Mouse (Mus musculus) MEL (cell line): Measurements from ENCODE around the gene Erlin1.

Experiments
- CTCF ChIP-seq, 3 experiments: IDR thresholded peaks in 2 of 3; conservative IDR thresholded peaks in 1 of 3; 2 replicates each; pipeline ENCODE4 v1.5.1; 2011 to 2012; ENCODE audit warnings: low read length in 3 of 3, low read depth in 2 of 3, mild to moderate bottlenecking in 2 of 3, improper control_type of control experiment in 1 of 3, inconsistent platforms in 1 of 3, mixed read lengths in 1 of 3, moderate library complexity in 1 of 3; ENCODE audit not compliant: control insufficient read depth in 1 of 3, insufficient read depth in 1 of 3, poor library complexity in 1 of 3, severe bottlenecking in 1 of 3
- E2F4 ChIP-seq: IDR thresholded peaks from 2 replicates; pipeline ENCODE4 v1.6.1; 2011; ENCODE audit warnings: low read depth, low read length, improper control_type of control experiment, borderline replicate concordance
- ELF1 ChIP-seq: IDR thresholded peaks from 2 replicates; pipeline ENCODE4 v1.6.1; 2014; ENCODE audit warnings: low read depth, mild to moderate bottlenecking, inconsistent platforms, low read length, improper control_type of control experiment, moderate library complexity
- MAX ChIP-seq: IDR thresholded peaks from 2 replicates; pipeline ENCODE4 v1.6.1; 2011; ENCODE audit warnings: low read length, improper control_type of control experiment
- MAZ ChIP-seq: IDR thresholded peaks from 2 replicates; pipeline ENCODE4 v1.6.1; 2012; ENCODE audit warnings: low read depth, mild to moderate bottlenecking, inconsistent platforms, low read length, improper control_type of control experiment
- MYB ChIP-seq: IDR thresholded peaks from 2 replicates; pipeline ENCODE4 v1.6.1; 2011; ENCODE audit warnings: mild to moderate bottlenecking, low read depth, low read length, improper control_type of control experiment
- ZC3H11A ChIP-seq: IDR thresholded peaks from 2 replicates; pipeline ENCODE4 v1.6.1; 2012; ENCODE audit warnings: low read depth, mild to moderate bottlenecking, inconsistent platforms, low read length, improper control_type of control experiment

- TF ChIP-seq CTCF (IDR thresholded peaks at IDR 0.05 in 2 of 3, conservative IDR thresholded peaks at IDR 0.05 in 1 of 3; ENCODE audit: control insufficient read depth in 1 of 3, insufficient read depth in 1 of 3, low read depth in 2 of 3, low read length in 3 of 3, poor library complexity in 1 of 3, severe bottlenecking in 1 of 3): no peak
- no peak for TF ChIP-seq E2F4
- TF ChIP-seq ZC3H11A: no peak
- TF ChIP-seq ELF1: no peak
- no peak for TF ChIP-seq MYB
- TF ChIP-seq MAZ: no peak
- TF ChIP-seq MAX: no peak
Measured at GRCm38 (mm10) chr19:44100840-44101239, 31.3 kb upstream of the Erlin1 start.
